Mouse (Mus musculus) MEL (cell line): ENCODE results near the gene Plekha5. TPM values are rescaled to one million over a fixed set of nuclear protein-coding genes. Genes with fewer than 3 reads are reported as not detected.

Source experiments
- DNase-seq: peaks from one replicate; pipeline ENCODE4 v3.0.0; 2011; ENCODE audit warnings: low read depth, low spot score
- H3K27ac ChIP-seq: 2 replicates; pipeline ENCODE4 v1.5.1; 2012; ENCODE audit warnings: low read depth, mild to moderate bottlenecking, control low read depth, low read length, moderate library complexity; ENCODE audit not compliant: control insufficient read depth
- H3K27me3 ChIP-seq, 2 experiments: fragments of 150-350 bp in 1 of 2; sonication (generic) in 1 of 2; 2 replicates each; pipeline ENCODE4 v1.6.1; 2012; ENCODE audit warnings: low read length in 2 of 2, mild to moderate bottlenecking in 2 of 2, improper control_type of control experiment in 1 of 2, moderate library complexity in 1 of 2; ENCODE audit not compliant: insufficient read depth in 2 of 2, control insufficient read depth in 1 of 2
- H3K36me3 ChIP-seq, 2 experiments: 2 replicates each; pipeline ENCODE4 v1.6.1; 2012 to 2014; ENCODE audit warnings: low read length in 2 of 2, improper control_type of control experiment in 1 of 2, inconsistent platforms in 1 of 2, mild to moderate bottlenecking in 1 of 2; ENCODE audit not compliant: insufficient read depth in 2 of 2, control insufficient read depth in 1 of 2
- H3K4me1 ChIP-seq, 2 experiments: fragments of 150-350 bp in 1 of 2; sonication (generic) in 1 of 2; 2 replicates each; pipeline ENCODE4 v1.6.1; 2012; ENCODE audit warnings: low read length in 2 of 2, improper control_type of control experiment in 1 of 2, mild to moderate bottlenecking in 1 of 2; ENCODE audit not compliant: insufficient read depth in 2 of 2, control insufficient read depth in 1 of 2
- H3K4me3 ChIP-seq, 2 experiments: fragments of 150-350 bp in 1 of 2; sonication (generic) in 1 of 2; 2 replicates each; pipeline ENCODE4 v1.5.1; 2012; ENCODE audit warnings: low read depth in 2 of 2, low read length in 2 of 2, mild to moderate bottlenecking in 2 of 2, moderate library complexity in 2 of 2, control low read depth in 1 of 2, improper control_type of control experiment in 1 of 2; ENCODE audit not compliant: control insufficient read depth in 1 of 2, insufficient read depth in 1 of 2
- H3K79me2 ChIP-seq: 2 replicates; pipeline ENCODE4 v1.6.1; 2012; ENCODE audit warnings: mild to moderate bottlenecking, low read length, moderate library complexity; ENCODE audit not compliant: control insufficient read depth, poor library complexity, insufficient read depth
- H3K9ac ChIP-seq: 2 replicates; pipeline ENCODE4 v1.6.1; 2012; ENCODE audit warnings: low read depth, mild to moderate bottlenecking, control low read depth, low read length, moderate library complexity; ENCODE audit not compliant: control insufficient read depth, poor library complexity, severe bottlenecking
- H3K9me3 ChIP-seq: fragments of 150-350 bp; sonication (generic); replicated peaks from 2 replicates; pipeline ENCODE4 v1.6.1; 2012; ENCODE audit warnings: mild to moderate bottlenecking, low read length, improper control_type of control experiment, moderate library complexity; ENCODE audit not compliant: insufficient read depth
- BHLHE40 ChIP-seq: IDR thresholded peaks from 2 replicates; pipeline ENCODE4 v1.6.1; 2012; ENCODE audit warnings: low read depth, mild to moderate bottlenecking, inconsistent platforms, low read length, improper control_type of control experiment, borderline replicate concordance
- CHD1 ChIP-seq: IDR thresholded peaks from 2 replicates; pipeline ENCODE4 v1.6.1; 2012; ENCODE audit warnings: low read depth, mild to moderate bottlenecking, inconsistent platforms, low read length, improper control_type of control experiment
- CHD2 ChIP-seq: IDR thresholded peaks from 2 replicates; pipeline ENCODE4 v1.6.1; 2011; ENCODE audit warnings: low read length, improper control_type of control experiment
- CTCF ChIP-seq, 3 experiments: IDR thresholded peaks in 2 of 3; conservative IDR thresholded peaks in 1 of 3; 2 replicates each; pipeline ENCODE4 v1.5.1; 2011 to 2012; ENCODE audit warnings: low read length in 3 of 3, low read depth in 2 of 3, mild to moderate bottlenecking in 2 of 3, improper control_type of control experiment in 1 of 3, inconsistent platforms in 1 of 3, mixed read lengths in 1 of 3, moderate library complexity in 1 of 3; ENCODE audit not compliant: control insufficient read depth in 1 of 3, insufficient read depth in 1 of 3, poor library complexity in 1 of 3, severe bottlenecking in 1 of 3
- EP300 ChIP-seq, 2 experiments: IDR thresholded peaks; 2 replicates each; pipeline ENCODE4 v1.6.1; 2011; ENCODE audit warnings: improper control_type of control experiment in 2 of 2, low read length in 2 of 2, low read depth in 1 of 2, mild to moderate bottlenecking in 1 of 2
- GABPA ChIP-seq: IDR thresholded peaks from 2 replicates; pipeline ENCODE4 v1.6.1; 2012; ENCODE audit warnings: low read depth, mild to moderate bottlenecking, inconsistent platforms, low read length, improper control_type of control experiment, moderate library complexity
- GATA1 ChIP-seq: IDR thresholded peaks from 2 replicates; pipeline ENCODE4 v1.6.1; 2011; ENCODE audit warnings: low read depth, low read length, improper control_type of control experiment
- HCFC1 ChIP-seq: IDR thresholded peaks from 2 replicates; pipeline ENCODE4 v1.6.1; 2012; ENCODE audit warnings: low read depth, mild to moderate bottlenecking, inconsistent platforms, low read length, improper control_type of control experiment, moderate library complexity
- JUND ChIP-seq: IDR thresholded peaks from 2 replicates; pipeline ENCODE4 v1.6.1; 2011; ENCODE audit warnings: low read depth, mild to moderate bottlenecking, improper control_type of control experiment, low read length
- MAX ChIP-seq: IDR thresholded peaks from 2 replicates; pipeline ENCODE4 v1.6.1; 2011; ENCODE audit warnings: low read length, improper control_type of control experiment
- MAZ ChIP-seq: IDR thresholded peaks from 2 replicates; pipeline ENCODE4 v1.6.1; 2012; ENCODE audit warnings: low read depth, mild to moderate bottlenecking, inconsistent platforms, low read length, improper control_type of control experiment
- MEF2A ChIP-seq: IDR thresholded peaks from 2 replicates; pipeline ENCODE4 v1.6.1; 2014; ENCODE audit warnings: low read depth, mild to moderate bottlenecking, inconsistent platforms, low read length, improper control_type of control experiment; ENCODE audit not compliant: poor library complexity, insufficient replicate concordance, severe bottlenecking; ENCODE audit errors: extremely low read depth
- MXI1 ChIP-seq: IDR thresholded peaks from 2 replicates; pipeline ENCODE4 v1.6.1; 2011; ENCODE audit warnings: mild to moderate bottlenecking, low read depth, low read length, improper control_type of control experiment
- MYC ChIP-seq: IDR thresholded peaks from 2 replicates; pipeline ENCODE4 v1.6.1; 2011; ENCODE audit warnings: low read depth, mild to moderate bottlenecking, low read length, improper control_type of control experiment, moderate library complexity
- NELFE ChIP-seq: IDR thresholded peaks from 2 replicates; pipeline ENCODE4 v1.6.1; 2011; ENCODE audit warnings: low read depth, low read length, improper control_type of control experiment
- NRF1 ChIP-seq: IDR thresholded peaks from 2 replicates; pipeline ENCODE4 v1.6.1; 2014; ENCODE audit warnings: low read depth, mild to moderate bottlenecking, inconsistent platforms, low read length, improper control_type of control experiment, moderate library complexity; ENCODE audit not compliant: poor library complexity, insufficient read depth, severe bottlenecking
- POLR2A ChIP-seq, 2 experiments: IDR thresholded peaks; 2 replicates each; pipeline ENCODE4 v1.6.1; 2011 to 2012; ENCODE audit warnings: low read length in 2 of 2, mild to moderate bottlenecking in 2 of 2, control low read depth in 1 of 2, improper control_type of control experiment in 1 of 2, low read depth in 1 of 2, moderate library complexity in 1 of 2; ENCODE audit not compliant: control insufficient read depth in 1 of 2, insufficient read depth in 1 of 2, poor library complexity in 1 of 2
- POLR2AphosphoS5 ChIP-seq: IDR thresholded peaks from 2 replicates; pipeline ENCODE4 v1.6.1; 2012; ENCODE audit warnings: low read depth, borderline replicate concordance, mild to moderate bottlenecking, inconsistent platforms, low read length, moderate library complexity, mixed read lengths
- RAD21 ChIP-seq: IDR thresholded peaks from 2 replicates; pipeline ENCODE4 v1.6.1; 2011; ENCODE audit warnings: mild to moderate bottlenecking, low read depth, low read length, improper control_type of control experiment
- RCOR1 ChIP-seq: IDR thresholded peaks from 2 replicates; pipeline ENCODE4 v1.6.1; 2012; ENCODE audit warnings: low read depth, mild to moderate bottlenecking, inconsistent platforms, low read length, improper control_type of control experiment
- TAL1 ChIP-seq: IDR thresholded peaks from 2 replicates; pipeline ENCODE4 v1.6.1; 2012; ENCODE audit warnings: mild to moderate bottlenecking, inconsistent platforms, low read length, moderate library complexity, mixed read lengths
- TBP ChIP-seq: IDR thresholded peaks from 2 replicates; pipeline ENCODE4 v1.8.0; 2011; ENCODE audit warnings: low read depth, low read length, improper control_type of control experiment
- TCF12 ChIP-seq: IDR thresholded peaks from 2 replicates; pipeline ENCODE4 v1.6.1; 2014; ENCODE audit warnings: low read depth, mild to moderate bottlenecking, inconsistent platforms, low read length, improper control_type of control experiment, moderate library complexity
- USF2 ChIP-seq, 2 experiments: IDR thresholded peaks; 2 replicates each; pipeline ENCODE4 v1.6.1; 2011 to 2012; ENCODE audit warnings: improper control_type of control experiment in 2 of 2, low read length in 2 of 2, borderline replicate concordance in 1 of 2, inconsistent platforms in 1 of 2, low read depth in 1 of 2, mild to moderate bottlenecking in 1 of 2; ENCODE audit not compliant: insufficient read depth in 1 of 2
- ZKSCAN1 ChIP-seq: IDR thresholded peaks from 2 replicates; pipeline ENCODE4 v1.6.1; 2012; ENCODE audit warnings: low read depth, mild to moderate bottlenecking, inconsistent platforms, low read length, improper control_type of control experiment, moderate library complexity
- ZMIZ1 ChIP-seq: IDR thresholded peaks from 2 replicates; pipeline ENCODE4 v1.6.1; 2012; ENCODE audit warnings: low read depth, mild to moderate bottlenecking, inconsistent platforms, low read length, improper control_type of control experiment, moderate library complexity
- polyA plus RNA-seq, 2 experiments: library from polyadenylated mRNA; stranded (reverse) in 1 of 2; unstranded in 1 of 2; fragments of >175 nt in 1 of 2; fragments of >200 nt in 1 of 2; gene quantifications; 2 replicates each; pipeline versions ENCODE4 v1.2.1 to v1.2.4; 2012; ENCODE audit warnings: low replicate concordance in 2 of 2, low read depth in 1 of 2; ENCODE audit not compliant: insufficient read length in 2 of 2, insufficient read depth in 1 of 2, missing spikeins in 1 of 2
- total RNA-seq: library from RNA; depleted of rRNA; stranded (reverse); fragments of 300-350 nt; gene quantifications from 2 replicates; pipeline ENCODE4 v1.2.3, GENCODE M21; 2012

Gene Plekha5
- total and polyA plus RNA-seq, 3 experiments = 0.24 to 0.35 TPM; not detected in 1

- Histone ChIP-seq H3K4me1 (no peaks in the 10 kb centered on the region), H3K79me2 (no peaks in the 10 kb centered on the region), H3K27ac (no peak overlapping the region), H3K9ac (no peak overlapping the region), H3K36me3 (no peaks in the 10 kb centered on the region), H3K9me3 (no peaks in the 10 kb centered on the region), H3K27me3 (no peaks in the 10 kb centered on the region), H3K4me3 (no peak overlapping the region)
- no peak for TF ChIP-seq MAX
- TF ChIP-seq GATA1 = no peak
- TF ChIP-seq CHD2 = no peak
- TF ChIP-seq NRF1 = no peak
- no peak for TF ChIP-seq TAL1
- TF ChIP-seq ZMIZ1 = no peak
- TF ChIP-seq TCF12 = no peak
- TF ChIP-seq USF2 (IDR thresholded peaks at IDR 0.05; ENCODE audit: borderline replicate concordance in 1 of 2, insufficient read depth in 1 of 2, low read depth in 1 of 2, low read length in 2 of 2) = no peak
- no peak for TF ChIP-seq RCOR1
- TF ChIP-seq TBP = no peak
- no peak for DNase-seq
Observed at GRCm38 (mm10) chr6:140456393-140457163, 32.7 kb downstream of the Plekha5 start.

DNA sequence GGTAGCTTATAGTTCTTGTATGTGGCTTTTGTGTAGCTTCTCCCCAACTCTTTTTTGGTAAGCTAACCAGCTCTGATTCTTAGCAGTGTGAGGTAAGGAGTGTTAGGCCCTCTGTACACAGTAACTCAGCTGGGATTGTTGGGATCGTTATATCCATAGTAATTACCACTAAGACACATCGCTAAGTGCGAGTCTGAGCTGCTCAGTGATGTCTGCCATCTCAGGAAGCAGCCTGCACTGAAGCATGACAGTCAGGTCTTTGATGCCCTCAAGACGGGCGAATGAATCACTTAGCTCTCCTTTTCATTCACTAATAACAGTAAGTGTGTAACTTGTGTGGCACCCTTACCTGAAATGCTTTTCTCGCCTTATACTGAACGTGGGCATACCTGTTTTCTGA, 36.5 kb downstream of the Plekha5 start:
- H3K4me1 ChIP-seq = no peaks in the 10 kb centered on the region
- no peak overlapping the region for H3K4me3 ChIP-seq
- no peaks in the 10 kb centered on the region for H3K36me3 ChIP-seq
- no peak for TF ChIP-seq CTCF (IDR thresholded peaks at IDR 0.05 in 2 of 3, conservative IDR thresholded peaks at IDR 0.05 in 1 of 3; ENCODE audit: control insufficient read depth in 1 of 3, insufficient read depth in 1 of 3, low read depth in 2 of 3, low read length in 3 of 3, poor library complexity in 1 of 3, severe bottlenecking in 1 of 3)
- TF ChIP-seq MXI1 = no peak
- TF ChIP-seq ZMIZ1 = no peak
- no peak for TF ChIP-seq POLR2AphosphoS5
- no peak for TF ChIP-seq MAZ
- no peak for TF ChIP-seq MAX
- no peak for TF ChIP-seq TCF12
- TF ChIP-seq MYC = no peak
- no peak for TF ChIP-seq RAD21
- no peak for TF ChIP-seq JUND
- no peak for TF ChIP-seq BHLHE40
- no peak for TF ChIP-seq TBP
- TF ChIP-seq NELFE = no peak
- no peak for TF ChIP-seq POLR2A (IDR thresholded peaks at IDR 0.05; ENCODE audit: control insufficient read depth in 1 of 2, insufficient read depth in 1 of 2, low read depth in 1 of 2, low read length in 2 of 2, poor library complexity in 1 of 2)
- TF ChIP-seq MEF2A = no peak
- TF ChIP-seq ZKSCAN1 = no peak
- TF ChIP-seq HCFC1 = no peak
- TF ChIP-seq GABPA = no peak
- no peak for TF ChIP-seq CHD1
- no peak for TF ChIP-seq EP300 (IDR thresholded peaks at IDR 0.05; ENCODE audit: low read depth in 1 of 2, low read length in 2 of 2)
- H3K79me2 ChIP-seq = no peaks in the 10 kb centered on the region
- no peak overlapping the region for H3K27ac ChIP-seq
- no peak for DNase-seq
- no peak overlapping the region for H3K9ac ChIP-seq
- H3K9me3 ChIP-seq = no peaks in the 10 kb centered on the region
- no peaks in the 10 kb centered on the region for H3K27me3 ChIP-seq
